Mouse (Mus musculus) testis, adult 2 months (tissue): ENCODE measurements around the gene Wipf1.

ENCODE experiments used
- CTCF ChIP-seq: fragments of 200-500 bp; IDR thresholded peaks from 2 replicates; pipeline ENCODE4 v1.5.1; 2012; ENCODE audit warnings: low read depth, mild to moderate bottlenecking, inconsistent platforms, low read length, moderate library complexity; ENCODE audit not compliant: control insufficient read depth, insufficient read depth, insufficient replicate concordance
- POLR2A ChIP-seq: fragments of 200-500 bp; IDR thresholded peaks from 2 replicates; pipeline ENCODE4 v1.6.1; 2012; ENCODE audit warnings: low read depth, mild to moderate bottlenecking, inconsistent platforms, low read length, moderate library complexity; ENCODE audit not compliant: control insufficient read depth

DNA sequence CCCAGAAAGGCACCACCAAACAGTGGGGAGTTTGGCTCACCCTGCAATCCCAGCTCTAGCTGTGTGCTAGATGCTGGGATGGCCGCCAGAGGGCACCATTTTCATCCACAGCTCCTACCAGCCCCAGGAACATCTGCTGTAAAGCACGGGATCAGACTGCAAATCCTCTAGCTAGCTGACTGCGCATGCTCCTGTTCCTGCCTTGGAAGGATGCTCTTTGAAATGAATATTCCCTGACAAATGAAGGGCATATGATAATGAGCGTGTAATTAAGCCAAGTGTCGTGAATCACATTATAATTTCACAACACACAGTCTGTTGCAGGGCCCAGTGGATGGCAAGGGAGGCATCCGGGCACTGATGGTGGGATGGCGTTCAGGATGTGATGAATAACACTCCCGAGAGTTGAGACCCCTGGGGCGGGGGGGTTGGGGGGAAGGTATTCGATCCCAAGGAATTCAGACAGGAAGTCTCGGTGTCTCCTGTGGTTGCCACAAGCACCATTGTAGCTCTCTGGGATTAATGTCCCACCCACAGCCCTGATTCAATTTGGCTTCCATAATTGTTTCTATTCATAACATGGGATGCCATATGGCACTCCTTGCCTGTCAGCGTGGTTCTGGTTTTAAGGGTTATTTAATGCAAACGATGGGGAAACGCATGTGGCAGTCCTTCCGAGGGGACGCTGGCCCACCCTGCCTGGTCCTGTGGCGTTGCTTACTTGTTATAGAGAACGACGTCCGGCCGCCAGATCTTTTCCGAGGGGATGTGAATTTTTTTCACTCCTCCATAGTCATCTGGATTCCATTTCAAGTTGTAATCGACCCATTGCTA, 43.2 kb upstream of the Wipf1 start:
- TF ChIP-seq POLR2A: no peak
- peak; percentile 94; the same call in 1 of the 2 replicates for TF ChIP-seq CTCF
